Mouse (Mus musculus): ENCODE results near the gene Ctcfl.

GRCm38 (mm10) chr2:173158390-173159055, 39.2 kb upstream of the Ctcfl start:
- TF ChIP-seq CHD2 (IDR thresholded peaks at IDR 0.05; ENCODE audit: low read depth, low read length): no peak
- no peak for TF ChIP-seq MAFK (IDR thresholded peaks at IDR 0.05; ENCODE audit: insufficient read depth, low read depth, low read length)
- no peak for TF ChIP-seq ZNF384 (IDR thresholded peaks at IDR 0.05; ENCODE audit: low read depth, low read length)
